Mouse (Mus musculus) embryonic fibroblast, embryonic 13.5 days (primary cell): ENCODE measurements around the gene Anp32a.
A peak's percentile ranks its signal among the peaks of the same experiment; 100 is the strongest.

Experiments
- CTCF ChIP-seq: IDR thresholded peaks from 2 replicates; pipeline ENCODE4 v1.5.1; 2011; ENCODE audit warnings: mild to moderate bottlenecking, control low read depth, low read length, moderate library complexity, borderline replicate concordance; ENCODE audit not compliant: insufficient read depth
- POLR2A ChIP-seq: IDR thresholded peaks from 2 replicates; pipeline ENCODE4 v1.6.1; 2011; ENCODE audit warnings: low read depth, mild to moderate bottlenecking, control low read depth, low read length, moderate library complexity

DNA sequence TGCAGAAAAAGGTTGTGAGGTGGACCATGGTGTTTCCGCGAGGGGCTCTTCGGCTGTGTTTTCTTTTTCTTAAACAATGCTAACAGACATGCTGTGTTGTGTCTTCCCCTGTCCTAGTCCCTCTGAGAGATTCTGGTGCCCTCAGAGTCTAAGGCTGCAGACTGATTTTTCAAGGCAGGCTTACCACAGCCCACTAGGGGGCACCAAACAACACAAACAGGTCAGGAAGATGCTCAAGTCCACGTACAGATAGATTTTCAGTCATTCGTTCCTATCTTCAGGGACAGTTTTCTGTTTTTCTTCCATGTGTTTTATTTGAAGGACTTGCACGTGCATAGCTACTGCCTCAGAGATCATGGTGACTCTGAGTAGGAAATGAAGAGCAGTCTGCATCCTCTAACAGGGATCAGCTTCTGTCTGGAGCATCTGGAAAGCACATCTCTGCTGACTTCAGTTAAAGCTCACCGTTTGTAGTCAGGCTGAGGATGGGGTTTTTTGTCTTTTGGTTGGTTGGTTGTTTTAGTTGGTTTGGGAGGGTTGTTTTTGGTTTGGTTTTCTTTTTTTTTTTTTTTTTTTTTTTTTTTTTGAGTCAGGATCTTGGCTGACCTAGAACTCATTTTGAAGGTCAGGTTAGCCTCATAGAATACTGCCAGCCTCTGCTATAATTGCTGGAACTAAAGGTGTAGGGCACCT lies 45.9 kb upstream of the Anp32a start:
- TF ChIP-seq POLR2A (no peak), CTCF (peak; percentile 57; the same call in 1 of the 2 replicates)
